Mouse (Mus musculus): ENCODE data around the gene Greb1.

The Greb1 gene

DNA sequence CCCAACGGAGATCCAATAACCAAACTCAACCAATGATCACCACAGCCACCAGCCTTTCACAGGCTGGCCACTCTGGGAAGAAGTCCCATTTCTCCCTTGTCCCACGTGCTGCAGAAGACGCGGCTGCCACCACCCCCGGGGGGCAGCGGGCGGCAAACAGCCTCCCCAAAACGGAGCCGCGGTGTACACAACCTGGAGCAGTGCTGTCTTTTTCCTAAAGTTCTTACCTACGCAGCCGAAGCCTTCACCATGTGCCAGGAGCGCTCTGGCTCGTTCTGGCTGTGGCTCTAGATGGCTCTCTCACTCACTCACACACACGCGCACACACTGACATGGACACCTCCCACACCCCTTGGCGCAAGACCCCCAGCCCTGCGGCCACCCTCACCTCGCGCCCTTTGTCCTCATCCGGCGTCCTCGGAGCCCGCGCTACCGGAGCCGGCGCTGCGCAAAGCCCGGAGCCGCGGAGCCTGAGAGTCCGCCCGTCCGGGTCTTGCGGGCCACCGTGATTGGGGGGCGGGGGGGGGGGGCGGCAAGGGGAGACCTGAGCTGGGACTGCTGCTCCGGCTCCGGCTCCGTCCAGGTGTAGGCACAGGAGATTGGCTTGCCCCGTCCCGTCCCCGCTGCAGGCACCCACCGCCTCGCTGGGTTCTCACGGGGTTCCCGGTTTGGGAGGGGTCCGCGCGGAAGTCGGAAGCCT, at the start of gene Greb1:
TSS of gene Greb1 (minus strand) at position 628 of the 700 bp plus-strand sequence.
- DNase-seq: no peak

DNA sequence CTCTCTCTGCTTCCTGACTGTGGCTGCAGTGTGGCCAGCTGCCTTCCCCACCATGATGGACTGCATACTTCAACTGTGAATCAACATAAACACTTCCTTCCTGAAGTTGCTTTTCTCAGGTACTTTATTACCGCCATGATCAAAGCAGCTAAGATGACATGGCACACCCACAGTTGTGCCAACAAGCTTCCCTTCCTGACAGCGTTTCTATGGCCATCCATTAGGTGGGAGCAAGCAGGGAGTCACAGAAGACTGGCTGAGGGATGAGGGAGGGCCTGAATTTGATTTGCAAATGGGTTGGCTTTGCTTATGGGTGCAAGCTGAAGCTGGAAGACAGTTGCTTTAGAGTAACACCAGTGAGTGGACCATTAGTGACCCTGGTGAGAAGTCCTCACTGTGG, 49.1 kb upstream of the Greb1 start:
- DNase-seq: no peak

DNA sequence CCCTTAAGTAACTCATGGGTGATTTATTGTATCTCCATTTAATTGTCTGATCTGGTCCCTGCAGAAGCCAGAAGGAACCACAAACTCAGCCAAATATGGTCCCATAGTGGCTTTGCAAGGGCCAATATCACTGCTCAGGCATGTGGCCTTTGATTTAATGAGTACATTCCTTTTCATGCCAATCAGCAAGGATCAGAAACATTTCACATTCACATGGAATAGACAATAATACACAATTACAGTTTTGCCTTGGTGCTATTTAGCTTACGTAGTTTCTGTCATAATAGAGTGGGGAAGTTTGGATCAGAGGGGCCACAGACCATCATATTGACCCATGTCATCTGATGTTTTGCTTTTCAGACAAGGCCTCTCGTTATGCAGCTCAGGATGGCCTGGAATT, 47.8 kb upstream of the Greb1 start:
- no peak for DNase-seq

DNA sequence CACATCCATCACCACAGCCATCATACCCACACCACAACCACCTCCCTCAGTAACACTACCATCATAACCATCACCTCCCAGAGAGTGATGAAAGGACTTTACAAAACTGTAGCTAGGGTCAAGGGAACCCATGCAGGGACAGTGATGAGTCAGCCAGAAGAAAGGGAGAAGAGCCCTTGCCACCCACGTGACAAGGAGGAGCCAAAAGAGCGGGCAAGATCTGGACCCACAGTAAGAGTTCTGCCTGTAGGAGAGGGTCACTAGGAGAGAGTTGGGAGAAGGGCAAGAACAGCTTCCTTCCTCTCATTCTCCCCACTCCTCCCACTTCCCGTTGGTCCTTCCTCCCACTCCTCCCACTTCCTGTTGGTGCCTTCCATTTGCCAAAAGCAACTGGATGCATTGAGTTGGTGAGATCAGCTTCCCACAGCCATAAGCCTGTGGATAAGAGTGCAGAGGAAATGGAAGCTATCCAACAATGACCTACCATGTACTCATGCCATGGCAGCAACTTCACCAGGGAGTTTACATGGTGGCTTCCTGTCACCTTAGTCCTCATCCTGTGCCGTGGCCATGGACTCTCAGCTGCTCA, 46.6 kb upstream of the Greb1 start:
- DNase-seq: no peak

DNA sequence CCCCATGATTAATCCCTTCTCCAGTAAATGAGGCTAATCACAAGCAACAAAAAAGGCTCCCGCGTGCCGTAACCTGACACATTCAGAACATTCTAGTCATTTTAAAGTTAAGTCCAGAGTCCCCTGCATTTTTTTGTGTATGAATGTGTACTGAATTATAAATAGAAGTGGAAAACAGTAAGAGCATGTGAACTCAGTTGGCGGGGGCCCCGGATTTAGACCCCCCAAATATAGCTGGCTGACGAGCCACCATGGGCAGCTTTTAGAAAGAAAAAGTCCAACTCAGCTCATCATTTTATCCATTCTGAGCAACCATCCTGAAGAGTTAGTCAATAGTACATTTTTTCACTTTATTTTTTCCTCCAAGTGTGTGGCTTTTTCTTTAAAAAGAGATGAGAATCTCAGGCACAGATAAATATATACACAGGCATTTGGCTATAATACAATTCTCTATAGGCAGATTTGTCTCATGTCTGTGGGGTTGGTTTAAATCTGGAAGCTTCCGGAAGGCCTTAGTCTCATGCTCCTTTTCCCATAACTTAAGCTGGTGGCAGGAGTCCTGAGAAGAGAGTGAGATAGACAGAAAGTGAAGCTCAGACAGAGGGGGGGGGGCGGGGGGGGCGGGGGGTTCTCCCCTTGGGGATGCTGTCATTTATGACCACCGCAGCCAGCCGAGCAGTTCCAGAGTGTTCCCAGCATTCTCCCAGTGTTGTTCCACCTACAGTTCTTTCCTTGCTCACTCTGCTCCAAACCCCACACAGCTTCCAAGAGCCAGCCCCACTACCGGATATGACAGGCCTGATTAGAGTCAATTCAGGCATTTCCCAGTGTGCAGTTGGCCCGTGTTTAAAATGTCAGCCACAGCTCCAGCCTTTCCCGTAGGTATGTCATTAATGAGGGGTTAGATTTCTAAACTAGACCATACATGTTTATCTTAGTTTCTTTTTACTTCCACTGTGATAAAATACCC, 44.2 kb upstream of the Greb1 start:
- DNase-seq: no peak

DNA sequence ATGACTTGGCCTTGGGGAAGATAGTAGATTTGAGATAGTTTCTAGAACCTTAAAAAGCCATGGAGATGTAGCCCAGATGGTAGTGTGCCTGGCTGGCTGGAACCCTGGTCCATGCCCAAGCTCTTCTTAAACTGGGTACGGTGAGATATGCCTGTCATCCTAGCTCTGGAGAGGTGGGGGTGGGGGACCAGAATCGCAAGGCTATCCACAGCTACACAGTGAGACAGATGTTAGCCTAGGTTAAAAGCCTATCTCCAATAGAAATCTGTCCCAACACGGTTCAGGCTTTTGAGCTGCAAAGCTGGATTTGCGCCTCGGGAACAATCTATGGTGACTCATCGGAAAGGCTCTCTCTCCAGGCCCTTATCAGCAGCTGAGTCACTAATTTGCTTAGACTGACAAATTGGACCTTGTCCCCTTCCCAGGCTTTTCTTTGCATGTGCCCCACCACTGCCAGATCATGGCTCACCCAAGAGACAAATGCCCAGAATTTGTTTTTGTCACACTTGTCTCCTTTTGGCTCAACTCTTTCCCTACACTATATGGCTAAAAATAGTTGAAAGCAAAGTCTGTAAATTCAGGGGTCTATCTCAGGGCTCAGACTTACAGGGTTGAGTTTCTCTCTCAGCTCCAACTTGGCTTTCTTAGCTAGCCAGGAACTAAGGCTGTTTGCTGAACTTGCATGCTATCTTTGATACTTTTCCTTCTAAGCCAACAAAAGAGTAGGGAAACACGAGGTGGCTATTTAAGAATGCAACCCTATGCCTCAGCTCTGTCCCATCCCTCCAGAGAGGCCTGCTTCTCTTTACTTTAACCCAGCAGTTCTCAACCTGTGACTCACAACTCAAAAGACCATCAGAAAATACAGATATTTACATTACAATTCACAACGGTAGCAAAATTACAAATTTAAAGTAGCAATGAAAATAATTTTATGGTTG, 40.4 kb upstream of the Greb1 start:
- DNase-seq: no peak

DNA sequence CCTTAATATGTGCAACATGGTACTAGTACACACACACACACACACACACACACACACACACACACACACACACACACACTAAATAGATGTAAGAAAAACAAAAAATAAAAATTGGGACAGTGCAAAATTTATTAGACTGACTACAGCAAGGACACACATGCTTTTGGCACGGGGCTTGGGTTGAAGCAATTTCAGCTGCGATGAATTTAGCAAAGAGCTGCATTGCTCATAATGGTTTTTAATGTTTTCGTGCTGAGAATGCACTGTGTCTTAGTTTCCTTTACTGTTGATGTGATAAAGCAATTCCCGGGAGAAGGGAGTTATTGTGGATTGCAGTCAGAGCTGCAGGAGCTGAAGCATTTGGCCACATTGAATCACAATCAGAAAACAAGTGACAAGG, 37.1 kb upstream of the Greb1 start:
- DNase-seq: no peak

DNA sequence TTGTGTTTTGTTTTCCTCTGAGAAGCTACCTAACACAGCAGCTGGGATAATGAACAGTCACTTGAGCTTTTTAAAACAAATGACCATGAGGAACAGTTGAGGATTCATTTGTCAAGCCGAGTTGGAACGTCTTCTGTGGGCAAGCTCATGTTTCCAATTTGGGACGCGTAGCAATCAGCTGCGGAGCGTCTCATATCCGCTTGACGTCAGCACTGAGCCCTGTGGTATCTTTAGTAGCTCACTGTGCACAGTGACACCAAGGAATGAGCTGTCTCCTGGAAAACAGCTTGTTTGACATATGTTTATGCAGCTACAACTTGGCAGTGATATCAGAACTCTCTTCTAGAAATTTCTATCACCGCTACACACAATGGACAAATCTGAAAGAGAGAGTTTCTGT, 35.5 kb upstream of the Greb1 start:
- peak; percentile 41 for DNase-seq

DNA sequence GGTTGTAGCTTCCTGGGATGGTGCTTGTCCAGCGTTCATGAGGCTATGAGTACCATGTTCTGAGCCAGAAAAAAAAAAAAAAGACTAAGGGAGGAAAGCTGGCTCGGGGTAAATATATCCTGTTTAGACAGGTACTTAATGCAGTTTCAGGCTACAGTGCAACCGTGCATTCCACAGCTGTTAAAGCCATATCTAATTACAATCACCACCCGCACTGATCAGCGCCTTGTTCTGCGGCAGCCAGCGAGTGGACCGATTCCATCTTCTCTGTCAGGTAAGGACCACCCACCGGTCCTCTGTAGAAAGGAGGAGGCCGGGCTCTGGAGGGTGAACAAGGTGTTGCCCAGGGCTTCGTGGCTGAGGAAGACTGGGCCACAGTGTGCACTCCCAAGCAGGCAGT, 34.0 kb upstream of the Greb1 start:
- no peak for DNase-seq

DNA sequence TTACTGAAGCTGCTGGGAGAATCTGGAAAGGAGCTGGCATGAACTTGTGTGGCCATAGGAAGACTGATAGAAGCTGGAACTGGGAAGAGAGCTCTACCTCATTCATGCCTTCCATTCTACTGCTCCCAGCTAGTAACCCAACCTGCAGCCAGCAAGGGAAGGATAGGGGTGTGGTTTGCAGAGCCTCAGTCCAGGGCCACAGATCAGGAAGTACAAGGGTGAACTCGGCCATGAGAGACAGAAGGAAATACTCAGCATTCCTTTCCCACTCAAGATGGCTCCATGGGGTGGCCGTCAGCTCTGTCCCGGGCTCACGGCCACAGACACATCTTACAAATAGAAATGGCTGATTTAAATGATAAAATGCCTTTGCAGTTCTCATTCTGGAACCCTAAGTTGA, 30.4 kb upstream of the Greb1 start:
- DNase-seq: peak; percentile 24

DNA sequence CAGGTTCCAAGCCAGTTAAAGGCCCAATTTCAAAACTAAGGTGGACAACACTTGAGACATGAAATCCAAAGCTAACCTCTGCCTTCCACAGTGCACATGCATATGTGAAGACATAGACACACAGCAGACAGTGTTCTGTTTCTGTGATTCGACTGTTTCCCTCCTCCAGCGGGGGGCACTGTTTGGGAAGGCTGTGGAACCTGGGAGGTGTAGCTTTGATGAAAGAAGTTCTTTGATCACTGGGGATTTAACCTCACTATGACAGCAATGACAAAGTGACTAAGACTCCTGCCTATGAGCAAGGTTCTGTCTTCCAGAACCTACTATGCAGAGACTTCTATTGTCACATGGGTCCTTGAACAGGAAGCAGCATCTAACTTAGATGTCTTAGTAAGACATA, 29.1 kb upstream of the Greb1 start:
- no peak for DNase-seq

DNA sequence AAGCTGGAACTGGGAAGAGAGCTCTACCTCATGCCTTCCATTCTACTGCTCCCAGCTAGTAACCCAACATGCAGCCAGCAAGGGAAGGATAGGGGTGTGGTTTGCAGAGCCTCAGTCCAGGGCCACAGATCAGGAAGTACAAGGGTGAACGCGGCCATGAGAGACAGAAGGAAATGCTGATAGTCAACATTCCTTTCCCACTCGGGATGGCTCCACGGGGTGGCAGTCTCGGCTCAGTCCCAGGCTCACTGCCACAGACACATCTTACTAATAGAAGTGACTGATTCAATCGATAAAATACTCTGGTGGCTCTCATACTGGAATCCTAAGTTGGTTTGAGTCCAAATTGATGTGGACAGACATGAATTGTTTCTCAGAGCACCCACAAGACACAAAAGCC, 27.8 kb upstream of the Greb1 start:
- DNase-seq: peak; percentile 69

DNA sequence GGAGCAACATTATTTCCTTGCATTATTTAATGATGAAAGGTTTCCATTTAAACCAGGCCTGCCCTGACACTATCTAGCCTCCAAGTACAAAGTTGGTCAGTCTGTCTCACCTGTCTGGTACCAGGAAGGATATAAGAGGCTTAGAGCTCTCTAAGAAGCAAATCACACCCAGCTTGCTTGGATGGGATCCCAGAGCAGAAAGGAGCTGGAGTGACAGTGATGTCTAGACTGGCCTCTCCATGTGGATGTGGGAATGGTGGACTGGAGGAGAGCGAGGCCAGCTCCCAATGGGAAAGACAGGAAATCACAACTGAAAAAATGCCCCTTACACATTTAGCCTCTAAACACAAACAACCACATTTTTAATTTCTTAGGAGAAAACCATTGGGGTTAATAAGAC, 23.0 kb upstream of the Greb1 start:
- no peak for DNase-seq

DNA sequence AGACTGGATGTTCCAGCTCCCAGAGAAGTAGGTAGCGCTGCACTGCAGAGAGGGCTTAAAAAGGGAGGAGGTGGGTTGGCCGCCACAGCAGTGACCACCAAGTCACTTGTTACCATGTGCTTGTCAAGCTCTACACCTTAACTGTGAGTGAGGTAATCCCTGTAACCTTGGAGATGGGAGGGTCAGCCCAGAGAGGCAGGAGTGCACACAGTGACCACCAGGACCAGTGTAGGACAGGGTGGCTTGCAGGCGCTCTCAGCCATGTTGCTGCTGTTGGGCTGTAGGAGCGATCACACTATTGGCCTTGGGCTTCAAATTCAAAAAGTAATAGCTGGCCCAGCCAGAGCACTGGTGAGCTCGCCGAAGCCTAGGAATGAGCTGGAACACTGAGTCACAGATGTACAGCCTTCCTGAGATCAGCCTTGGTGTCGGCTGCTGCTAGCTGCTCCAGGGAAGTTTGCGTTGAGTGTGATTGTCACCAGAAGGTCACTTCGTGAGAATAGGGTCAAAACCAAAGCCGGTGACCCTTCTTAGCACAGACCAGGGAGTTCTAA, 21.6 kb upstream of the Greb1 start:
- no peak for DNase-seq

DNA sequence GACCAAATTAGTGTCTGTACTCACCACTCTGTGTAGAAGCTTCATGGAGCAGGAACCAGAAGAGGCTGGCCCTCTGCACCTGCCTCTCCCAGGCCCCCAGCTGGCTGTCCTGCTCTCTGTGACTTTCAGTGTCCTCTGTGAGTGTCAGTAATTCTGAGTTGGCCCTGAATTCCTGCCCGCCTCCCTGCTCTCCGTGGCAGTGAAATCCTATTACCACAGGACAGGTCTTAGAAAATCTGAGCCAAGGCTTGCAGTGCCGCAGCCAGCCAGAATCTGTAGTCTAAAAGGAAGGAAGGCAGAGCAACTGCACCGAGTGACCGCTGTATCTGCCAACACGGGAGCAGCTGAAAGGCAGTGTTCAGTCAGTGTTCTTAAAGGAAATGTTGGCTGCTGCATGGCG, 20.1 kb upstream of the Greb1 start:
- DNase-seq: no peak

DNA sequence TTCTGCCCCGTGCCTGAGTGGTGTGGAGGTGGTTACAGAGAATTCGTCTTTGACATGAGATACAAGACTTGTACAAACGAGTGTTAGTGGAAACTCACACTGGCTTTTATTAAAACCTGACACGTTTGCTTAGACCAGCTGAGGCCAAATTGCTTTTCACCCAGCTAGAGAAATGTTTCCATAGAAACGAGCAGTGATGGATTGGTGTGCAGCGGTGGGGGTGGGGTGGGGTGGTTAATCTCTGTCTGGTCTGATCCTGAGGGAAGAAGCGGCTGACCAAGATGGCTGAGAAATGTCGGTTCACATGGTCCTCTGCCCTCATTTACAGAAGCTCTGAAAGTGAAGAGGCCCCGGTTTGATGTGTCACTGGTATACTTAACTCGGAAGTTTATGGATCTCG, 17.8 kb upstream of the Greb1 start:
- no peak for DNase-seq

DNA sequence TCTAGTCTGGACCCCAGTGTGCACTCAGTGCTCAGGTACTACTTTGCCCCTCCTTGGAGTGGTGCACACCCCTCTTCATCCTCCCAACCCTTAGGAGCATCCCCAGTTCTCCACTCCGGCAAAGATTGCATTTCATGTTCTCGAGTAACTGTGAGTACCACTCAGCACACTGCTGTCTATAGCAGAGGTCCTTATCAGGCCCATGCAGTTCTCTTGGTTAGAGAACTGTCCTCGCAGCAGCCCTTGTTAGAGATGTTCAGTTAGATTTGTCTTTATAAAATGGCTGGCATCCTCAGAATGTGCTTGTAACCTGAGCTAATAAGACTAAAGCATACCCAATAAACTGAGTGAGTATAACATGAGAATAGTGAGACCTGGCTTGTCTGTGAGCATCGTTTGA, 16.5 kb upstream of the Greb1 start:
- no peak for DNase-seq

DNA sequence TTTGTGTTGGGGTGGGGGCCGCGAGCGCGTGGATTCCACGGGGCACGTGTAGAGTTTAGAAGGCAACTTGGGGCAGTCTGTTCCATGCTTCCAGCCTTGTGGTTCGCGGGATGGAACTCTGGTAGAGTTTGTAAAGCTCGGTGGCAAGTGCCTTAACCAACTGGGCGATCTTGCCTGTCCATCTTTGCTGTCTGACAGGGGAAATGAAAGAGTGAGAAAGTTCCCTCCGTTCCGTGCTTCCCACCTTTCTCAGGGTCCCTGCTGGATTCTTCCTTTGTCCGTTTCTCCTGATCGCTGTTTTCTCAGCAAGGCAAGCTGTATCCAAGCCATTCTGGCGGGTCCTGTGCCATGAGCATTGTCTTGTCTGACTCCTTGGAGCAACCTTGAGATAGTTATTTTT, 10.8 kb upstream of the Greb1 start:
- DNase-seq: no peak

DNA sequence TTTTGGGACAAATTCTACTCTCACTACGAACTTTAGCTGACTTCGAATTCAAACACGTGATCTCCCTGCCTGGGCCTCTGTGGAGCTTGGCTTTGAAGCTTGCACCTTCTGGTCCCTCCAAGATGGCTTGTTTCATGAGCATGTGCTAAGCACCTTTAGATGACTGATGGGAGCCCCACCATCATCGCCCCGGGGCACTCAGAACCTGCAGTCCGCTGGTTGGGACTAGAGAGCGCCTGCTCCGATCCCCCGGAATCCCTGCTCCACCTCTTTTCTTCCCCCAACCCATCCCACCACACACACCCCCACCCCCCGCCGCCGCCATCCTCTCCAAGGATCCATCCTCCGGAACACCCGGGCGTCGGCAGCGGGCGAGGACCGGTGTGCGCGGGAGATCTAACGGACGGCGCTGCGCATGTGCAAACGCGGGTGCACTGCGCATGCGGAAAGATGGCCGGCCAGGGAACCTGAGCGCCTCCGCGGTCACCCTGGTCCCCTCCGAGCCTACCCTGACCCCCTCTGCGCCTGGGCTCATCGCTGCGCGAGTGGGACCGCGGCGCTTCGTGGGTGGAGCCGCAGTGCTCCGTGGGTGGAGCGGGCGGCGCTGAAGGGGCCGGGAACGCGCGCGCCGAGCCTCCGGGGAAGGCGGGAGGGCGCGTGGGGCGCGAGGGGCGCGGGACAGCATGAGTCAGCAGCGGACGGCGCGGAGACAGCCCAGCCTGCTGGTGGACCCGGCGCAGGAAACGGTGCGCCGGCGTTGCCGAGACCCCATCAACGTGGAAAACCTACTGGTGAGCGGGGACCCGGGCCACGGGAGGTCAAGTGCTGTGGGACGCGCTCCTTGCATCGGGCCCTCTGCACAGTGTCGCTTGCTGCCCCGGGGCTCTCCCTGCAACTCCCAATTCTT, 10.1 kb upstream of the Greb1 start, which contains the start of gene E2f6:
TSS of gene E2f6 (plus strand) at position 439 of the 907 bp plus-strand sequence.
- DNase-seq: peak; percentile 89

DNA sequence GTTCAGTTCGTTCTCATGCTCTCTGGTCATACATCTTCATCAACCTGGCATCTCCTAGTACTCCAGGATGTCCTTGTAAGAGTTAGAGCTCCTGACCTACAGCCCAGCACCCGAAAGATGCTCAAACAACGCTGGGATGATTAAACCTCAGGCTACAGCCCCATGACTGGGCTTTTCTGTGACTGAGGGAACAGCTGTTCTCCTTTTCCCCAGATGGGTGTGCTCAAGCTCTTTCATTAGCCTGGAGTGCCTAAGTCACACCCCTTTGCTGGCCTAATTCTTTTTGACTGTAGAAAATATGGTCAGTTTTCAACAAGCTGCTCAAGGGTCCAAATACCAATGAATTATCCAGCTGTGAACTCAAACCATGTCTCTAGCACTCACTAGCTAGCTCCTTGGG, 7.4 kb upstream of the Greb1 start:
- DNase-seq: peak; percentile 41

DNA sequence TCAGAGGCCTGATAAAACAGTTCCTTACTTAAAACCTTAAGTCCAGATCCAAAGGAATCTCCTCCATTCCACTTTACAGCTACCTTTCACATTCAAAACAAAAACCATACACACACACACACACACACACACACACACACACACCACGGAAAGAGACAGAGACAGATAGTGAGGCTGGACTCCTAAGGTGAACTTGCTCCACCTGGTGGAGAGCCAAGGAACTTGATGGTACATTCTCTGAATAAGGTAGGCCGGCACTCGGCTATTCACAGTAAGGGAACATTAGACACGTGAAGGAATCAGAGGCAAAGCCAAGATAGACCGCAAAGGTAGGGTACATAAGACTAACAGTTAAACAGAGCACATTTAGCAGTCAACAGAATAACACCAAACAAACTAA, 4.8 kb upstream of the Greb1 start:
- DNase-seq: peak; percentile 79
